Mouse (Mus musculus): ENCODE measurements at regions not wholly inside any gene's neighbourhood (a gene's known extent, or its start where the extent isn't known, plus 50 kb on each side); places are given as distances from the start of the nearest gene placed in this dataset.

- no peaks in the 10 kb centered on the region for H3K4me1 ChIP-seq
These were observed 97.2 kb upstream of the Adra1b start for GRCm38 (mm10) chr11:43998046-43998725.

GRCm38 (mm10) chr11:44000056-44000455 lies 99.0 kb upstream of the Adra1b start:
- no peak overlapping the region for H3K4me3 ChIP-seq
- no peaks in the 10 kb centered on the region for H3K27me3 ChIP-seq (replicated peaks; ENCODE audit: low read depth, poor library complexity, severe bottlenecking)
- DNase-seq (ENCODE audit: low spot score): no peak
- no peaks in the 10 kb centered on the region for H3K36me3 ChIP-seq (replicated peaks)
- H3K9me3 ChIP-seq: no peaks in the 10 kb centered on the region
- 95% methylated on average over 4 of the region's 4 CpGs for WGBS
- H3K4me1 ChIP-seq: no peaks in the 10 kb centered on the region
- H3K27ac ChIP-seq (replicated peaks): no peak overlapping the region

More at GRCm38 (mm10) chr11:43998046-43998725, 97.2 kb upstream of the Adra1b start:
- no peak for DNase-seq (ENCODE audit: low spot score)
- Histone ChIP-seq H3K36me3 (replicated peaks) (no peaks in the 10 kb centered on the region), H3K4me3 (no peak overlapping the region), H3K27ac (replicated peaks) (no peak overlapping the region), H3K27me3 (replicated peaks; ENCODE audit: low read depth, poor library complexity, severe bottlenecking) (no peaks in the 10 kb centered on the region), H3K9me3 (no peaks in the 10 kb centered on the region)
- WGBS: 76% methylated on average over 12 of the region's 12 CpGs

- Histone ChIP-seq H3K9me3 (no peaks in the 10 kb centered on the region), H3K27ac (replicated peaks) (no peak overlapping the region), H3K4me3 (no peak overlapping the region), H3K27me3 (replicated peaks; ENCODE audit: low read depth, poor library complexity, severe bottlenecking) (no peaks in the 10 kb centered on the region), H3K36me3 (replicated peaks) (no peaks in the 10 kb centered on the region), H3K4me1 (no peaks in the 10 kb centered on the region)
- DNase-seq (ENCODE audit: low spot score): no peak
- WGBS: 89% methylated on average over 7 of the region's 7 CpGs
These were observed 101.0 kb upstream of the Adra1b start for GRCm38 (mm10) chr11:44001843-44002589.

- Histone ChIP-seq H3K9me3 (no peaks in the 10 kb centered on the region), H3K4me3 (no peak overlapping the region), H3K27ac (replicated peaks) (no peak overlapping the region), H3K27me3 (replicated peaks; ENCODE audit: low read depth, poor library complexity, severe bottlenecking) (no peaks in the 10 kb centered on the region), H3K36me3 (replicated peaks) (no peaks in the 10 kb centered on the region), H3K4me1 (no peaks in the 10 kb centered on the region)
- WGBS: 76% methylated on average over 6 of the region's 6 CpGs
- DNase-seq (ENCODE audit: low spot score): no peak
These were observed 101.9 kb upstream of the Adra1b start for GRCm38 (mm10) chr11:44002716-44003522.

- Histone ChIP-seq H3K27me3 (replicated peaks; ENCODE audit: low read depth, poor library complexity, severe bottlenecking) (no peaks in the 10 kb centered on the region), H3K9me3 (no peaks in the 10 kb centered on the region), H3K27ac (replicated peaks) (no peak overlapping the region), H3K4me3 (no peak overlapping the region), H3K36me3 (replicated peaks) (no peaks in the 10 kb centered on the region), H3K4me1 (no peaks in the 10 kb centered on the region; the same call in 1 of the 2 replicates)
- no peak for DNase-seq (ENCODE audit: low spot score)
- WGBS: 83% methylated on average over 5 of the region's 5 CpGs
These were observed 106.6 kb upstream of the Adra1b start for GRCm38 (mm10) chr11:44007526-44008040.

GRCm38 (mm10) chr11:44012314-44012713 lies 111.3 kb upstream of the Adra1b start:
- 86% methylated on average over 5 of the region's 5 CpGs for WGBS
- H3K27ac ChIP-seq (replicated peaks): no peak overlapping the region
- no peaks in the 10 kb centered on the region for H3K9me3 ChIP-seq
- H3K4me1 ChIP-seq: peaks cover 5% of the 10 kb centered on the region
- no peak overlapping the region for H3K4me3 ChIP-seq
- no peaks in the 10 kb centered on the region for H3K27me3 ChIP-seq (replicated peaks; ENCODE audit: low read depth, poor library complexity, severe bottlenecking)
- no peaks in the 10 kb centered on the region for H3K36me3 ChIP-seq (replicated peaks)
- DNase-seq (ENCODE audit: low spot score): no peak

GRCm38 (mm10) chr11:44013841-44014240 lies 112.8 kb upstream of the Adra1b start:
- 53% methylated on average over 1 of the region's 1 CpGs for WGBS
- Histone ChIP-seq H3K27me3 (replicated peaks; ENCODE audit: low read depth, poor library complexity, severe bottlenecking) (no peaks in the 10 kb centered on the region), H3K9me3 (no peaks in the 10 kb centered on the region), H3K36me3 (replicated peaks) (no peaks in the 10 kb centered on the region), H3K4me3 (no peak overlapping the region), H3K27ac (replicated peaks) (no peak overlapping the region), H3K4me1 (peaks cover 5% of the 10 kb centered on the region)
- DNase-seq (ENCODE audit: low spot score): no peak

GRCm38 (mm10) chr11:44021638-44022037 lies 120.6 kb upstream of the Adra1b start:
- Histone ChIP-seq H3K36me3 (replicated peaks) (no peaks in the 10 kb centered on the region), H3K4me3 (no peak overlapping the region), H3K27ac (replicated peaks) (no peak overlapping the region), H3K9me3 (no peaks in the 10 kb centered on the region), H3K27me3 (replicated peaks; ENCODE audit: low read depth, poor library complexity, severe bottlenecking) (no peaks in the 10 kb centered on the region), H3K4me1 (no peaks in the 10 kb centered on the region)
- 81% methylated on average over 4 of the region's 4 CpGs for WGBS
- no peak for DNase-seq (ENCODE audit: low spot score)

- Histone ChIP-seq H3K9me3 (no peaks in the 10 kb centered on the region), H3K27me3 (replicated peaks; ENCODE audit: low read depth, poor library complexity, severe bottlenecking) (no peaks in the 10 kb centered on the region), H3K4me1 (no peaks in the 10 kb centered on the region), H3K27ac (replicated peaks) (no peak overlapping the region), H3K4me3 (no peak overlapping the region), H3K36me3 (replicated peaks) (no peaks in the 10 kb centered on the region)
- DNase-seq (ENCODE audit: low spot score): no peak
- 80% methylated on average over 3 of the region's 3 CpGs for WGBS
These were observed 126.0 kb upstream of the Adra1b start for GRCm38 (mm10) chr11:44027046-44027445.

- no peaks in the 10 kb centered on the region for H3K36me3 ChIP-seq (replicated peaks)
- H3K27ac ChIP-seq (replicated peaks): no peak overlapping the region
- H3K4me1 ChIP-seq: no peaks in the 10 kb centered on the region
- H3K9me3 ChIP-seq: no peaks in the 10 kb centered on the region
- no peak for DNase-seq (ENCODE audit: low spot score)
- no peak overlapping the region for H3K4me3 ChIP-seq
- no peaks in the 10 kb centered on the region for H3K27me3 ChIP-seq (replicated peaks; ENCODE audit: low read depth, poor library complexity, severe bottlenecking)
- WGBS: 67% methylated on average over 2 of the region's 2 CpGs
These were observed 145.1 kb upstream of the Adra1b start for GRCm38 (mm10) chr11:44046083-44046482.

- Histone ChIP-seq H3K27ac (replicated peaks) (no peak overlapping the region), H3K27me3 (replicated peaks; ENCODE audit: low read depth, poor library complexity, severe bottlenecking) (no peaks in the 10 kb centered on the region), H3K36me3 (replicated peaks) (no peaks in the 10 kb centered on the region), H3K4me3 (no peak overlapping the region), H3K9me3 (no peaks in the 10 kb centered on the region), H3K4me1 (no peaks in the 10 kb centered on the region)
- DNase-seq (ENCODE audit: low spot score): no peak
- 80% methylated on average over 5 of the region's 5 CpGs for WGBS
These were observed 148.4 kb upstream of the Adra1b start for GRCm38 (mm10) chr11:44049253-44049976.

- no peaks in the 10 kb centered on the region for H3K9me3 ChIP-seq
- no peaks in the 10 kb centered on the region for H3K4me1 ChIP-seq
- H3K27ac ChIP-seq (replicated peaks): no peak overlapping the region
- no peak for DNase-seq (ENCODE audit: low spot score)
- H3K36me3 ChIP-seq (replicated peaks): no peaks in the 10 kb centered on the region
- H3K27me3 ChIP-seq (replicated peaks; ENCODE audit: low read depth, poor library complexity, severe bottlenecking): no peaks in the 10 kb centered on the region
- H3K4me3 ChIP-seq: no peak overlapping the region
- 90% methylated on average over 5 of the region's 5 CpGs for WGBS
These were observed 151.5 kb upstream of the Adra1b start for GRCm38 (mm10) chr11:44052481-44052880.

Measured in embryonic facial prominence, embryonic 10.5 days (tissue).